Comparison of ENCODE assay signal across 8 mouse cellular contexts in the genomic region with DNA sequence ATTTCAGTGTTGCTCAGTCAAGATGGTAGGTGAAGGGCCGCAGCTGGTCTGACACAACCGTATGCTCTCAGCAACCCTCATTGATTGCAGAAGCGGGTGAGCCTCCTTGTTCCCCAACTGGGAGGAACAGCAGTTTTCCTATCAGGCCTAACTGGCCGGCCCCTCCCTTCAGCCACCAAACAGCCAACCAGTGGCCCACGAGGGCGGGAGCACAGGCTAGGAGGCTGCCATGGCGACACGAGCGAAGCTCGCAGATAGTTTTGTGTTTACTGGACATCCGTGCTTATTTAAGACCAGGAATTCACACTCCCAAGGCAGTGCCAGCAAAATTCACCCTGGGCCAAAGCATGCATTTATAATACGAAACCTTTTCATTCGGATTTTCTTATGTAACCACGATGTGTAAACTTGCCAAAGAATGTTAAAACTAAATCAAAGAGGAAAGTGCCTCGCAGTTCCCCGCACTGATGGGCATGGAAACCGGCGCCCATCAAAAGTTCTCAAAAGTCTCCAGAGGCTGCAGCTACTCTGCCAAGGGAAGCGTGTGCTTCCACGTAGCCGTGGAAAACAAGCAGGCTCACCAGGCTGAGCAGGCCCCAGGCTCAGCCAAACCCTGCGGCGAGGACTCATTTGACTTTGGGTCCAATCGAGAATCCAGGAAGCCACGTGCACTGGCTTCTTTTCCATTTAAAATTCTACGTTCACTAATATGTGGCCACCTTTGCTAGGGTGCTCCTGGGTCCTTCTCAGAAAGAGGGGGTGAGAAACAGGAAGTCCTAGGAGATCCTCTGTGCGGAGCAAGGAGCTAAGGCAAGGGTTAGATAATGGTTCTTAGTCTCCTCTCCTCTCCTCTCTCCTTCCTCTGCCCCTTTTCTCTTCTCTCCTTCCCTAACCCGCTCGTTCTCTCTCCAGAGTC. TPM values are rescaled to one million over a fixed set of nuclear protein-coding genes. Genes with fewer than 3 reads are reported as not detected.
DNase-seq lines count a peak whose midpoint lies in the region; ATAC-seq and TF ChIP-seq lines count a peak whose summit lies in the region.

No protein-coding gene starts in this region.

- peak; percentile 68 to 69 for DNase-seq in adrenal gland, adult 18-20 months (ENCODE audit: low spot score in 2 of 2)
- peak; percentile 94 for DNase-seq in embryo, embryonic 10 days (ENCODE audit: low spot score)
- DNase-seq in gastrocnemius, adult 2 months = peak; percentile 87
- peak; percentile 26 for DNase-seq in left cerebral cortex, adult 11 months (ENCODE audit: low spot score)
- peak; percentile 90 for DNase-seq in lung, postnatal 25 days (ENCODE audit: low spot score)
- peak; percentile 11 for DNase-seq in retina, adult 2 months (ENCODE audit: low read depth, low spot score)
- peak; percentile 12 to 20 for DNase-seq in thymus, postnatal 36 days

- peaks cover 16% of the 10 kb centered on the region for H3K4me1 ChIP-seq in hindbrain, embryonic 16.5 days (ENCODE audit: control insufficient read depth, insufficient read depth, low read depth, low read length)

- H3K4me3 ChIP-seq in gastrocnemius, adult 2 months = peak overlapping the region; percentile 69
- H3K4me3 ChIP-seq in hindbrain, embryonic 16.5 days (ENCODE audit: low read length) = peak overlapping the region; percentile 32

- no peaks in the 10 kb centered on the region for H3K27me3 ChIP-seq in hindbrain, embryonic 16.5 days (replicated peaks; ENCODE audit: control insufficient read depth, insufficient read depth, low read length)

- H3K27ac ChIP-seq in gastrocnemius, adult 2 months = peak overlapping the region; percentile 48
- no peak overlapping the region for H3K27ac ChIP-seq in hindbrain, embryonic 16.5 days (ENCODE audit: low read depth, low read length)

- H3K36me3 ChIP-seq in hindbrain, embryonic 16.5 days (ENCODE audit: control insufficient read depth, insufficient read depth, low read length) = no peaks in the 10 kb centered on the region

- 8% methylated on average over 29 of the region's 29 CpGs for WGBS in hindbrain, embryonic 16.5 days

- H3K9me3 ChIP-seq in hindbrain, embryonic 16.5 days (ENCODE audit: control insufficient read depth, low read length) = no peaks in the 10 kb centered on the region

- TF ChIP-seq CTCF in gastrocnemius, adult 2 months (IDR thresholded peaks at IDR 0.05) = no peak

- peak overlapping the region; percentile 63 for H3K4me2 ChIP-seq in hindbrain, embryonic 16.5 days (ENCODE audit: low read length)

- H3K9ac ChIP-seq in hindbrain, embryonic 16.5 days (ENCODE audit: low read depth, low read length) = peak overlapping the region; percentile 57

- intact Hi-C loops in gastrocnemius, adult 2 months (cut with DNase I) = no loop called here

- ATAC-seq in hindbrain, embryonic 16.5 days = peak; percentile 94

RNA-seq across cellular contexts. Expression of gene Ifnk, which starts 51.7 kb away (rescaled TPM):
- not detected for total RNA-seq in adrenal gland, adult 18-20 months (2021)
- total RNA-seq in gastrocnemius, adult 2 months (2021) = not detected
- not detected in 2 replicates for polyA plus RNA-seq in hindbrain, embryonic 16.5 days (2015; fragmentation: Nextera tagmentation; extraction: Ambion mirVana)

RNA-seq across cellular contexts. Expression of gene Mob3b, which starts 57.2 kb away (rescaled TPM):
- 10 to 100 TPM; 17.4 to 21.1 TPM for total RNA-seq in adrenal gland, adult 18-20 months (2021)
- under 1 TPM; 0.28 to 0.86 TPM for total RNA-seq in gastrocnemius, adult 2 months (2021)
- 3.9 TPM in 2 replicates for polyA plus RNA-seq in hindbrain, embryonic 16.5 days (2015; fragmentation: Nextera tagmentation; extraction: Ambion mirVana)

Comparison
In these comparisons a context has a peak if more than half of its experiments do, and no peak if none do; other contexts are left out.
1. DNase-seq: peak in every context shown above with its lines; median percentile 94 in embryo, embryonic 10 days; 90 in lung, postnatal 25 days; 87 in gastrocnemius, adult 2 months; 68 in adrenal gland, adult 18-20 months; 26 in left cerebral cortex, adult 11 months; 16 in thymus, postnatal 36 days; 11 in retina, adult 2 months.
2. RNA of gene Mob3b, which starts 57.2 kb away (total RNA-seq): 17.4 to 21.1 TPM in adrenal gland, adult 18-20 months; 0.28 to 0.86 TPM in gastrocnemius, adult 2 months; every median in the first group is over 4 times any median in the second.